Mouse (Mus musculus) intestine, embryonic 14.5 days (tissue): ENCODE results near the gene Mid1. TPM values are rescaled to one million over a fixed set of nuclear protein-coding genes. Genes with fewer than 3 reads are reported as not detected.
"Not testable (repeated sequence)": the region's sequence is repeated elsewhere in the genome, so short reads cannot be mapped to it uniquely, and the experiment has no call there.

Experiments
- ATAC-seq: fragments of 200-750 bp; cut with Nextera tagmentation; replicated peaks from 2 replicates; pipeline ENCODE4 v1.8.0; 2017; ENCODE audit warnings: low read depth, moderate number of reproducible peaks, moderate TSS enrichment, moderate library complexity; ENCODE audit not compliant: low FRiP score, low TSS enrichment
- DNase-seq: peaks from one replicate; pipeline ENCODE4 v3.0.0-alpha.2; 2018; ENCODE audit warnings: low spot score
- H3K27ac ChIP-seq: fragments of 300-500 bp; sonication (generic); 2 replicates; pipeline ENCODE4 v1.5.1; 2014; ENCODE audit warnings: low read depth, mild to moderate bottlenecking, control low read depth
- H3K27me3 ChIP-seq: fragments of 300-500 bp; sonication (generic); replicated peaks from 2 replicates; pipeline ENCODE4 v1.6.1; 2014; ENCODE audit warnings: low read length, control low read depth; ENCODE audit not compliant: control insufficient read depth, insufficient read depth
- H3K36me3 ChIP-seq: fragments of 300-500 bp; sonication (generic); 2 replicates; pipeline ENCODE4 v1.6.1; 2014; ENCODE audit warnings: low read length, control low read depth; ENCODE audit not compliant: control insufficient read depth, insufficient read depth
- H3K4me1 ChIP-seq: fragments of 300-500 bp; sonication (generic); replicated peaks from 2 replicates; pipeline ENCODE4 v1.6.1; 2014; ENCODE audit warnings: low read length, control low read depth, mixed read lengths; ENCODE audit not compliant: control insufficient read depth, insufficient read depth
- H3K4me2 ChIP-seq: fragments of 300-500 bp; sonication (generic); 2 replicates; pipeline ENCODE4 v1.6.1; 2014; ENCODE audit warnings: low read length
- H3K4me3 ChIP-seq: fragments of 300-500 bp; sonication (generic); 2 replicates; pipeline ENCODE4 v1.5.1; 2014; ENCODE audit warnings: low read depth, low read length, control low read depth, mixed read lengths
- H3K9ac ChIP-seq: fragments of 300-500 bp; sonication (generic); 2 replicates; pipeline ENCODE4 v1.6.1; 2014; ENCODE audit warnings: mild to moderate bottlenecking, low read length
- H3K9me3 ChIP-seq: fragments of 300-500 bp; sonication (generic); 2 replicates; pipeline ENCODE4 v1.6.1; 2016; ENCODE audit warnings: low read length, control low read depth; ENCODE audit not compliant: control insufficient read depth
- WGBS: fragments of 180-500 bp; shearing (Covaris S2); extraction: QIAGEN DNeasy Blood & Tissue Kit; methylation state at CpG from one replicate; pipeline ENCODE4 v1.1.7; 2014; 5-methylcytosine and 5-hydroxymethylcytosine counted together
- polyA plus RNA-seq: library from polyadenylated mRNA; unstranded; fragments of >200 nt; fragmentation: Nextera tagmentation; extraction: Ambion mirVana; gene quantifications from 2 replicates; pipeline ENCODE4 v1.2.1, GENCODE M21; 2014

Mid1 gene
- polyA plus RNA-seq, 1 experiment from 2014 or later: 10.3 TPM

GRCm38 (mm10) chrX:169991128-169991873 lies 306.3 kb downstream of the Mid1 start:
- not testable (repeated sequence) for H3K9ac ChIP-seq, H3K4me1 ChIP-seq, H3K27ac ChIP-seq, H3K4me3 ChIP-seq, H3K27me3 ChIP-seq, DNase-seq
- peak; percentile 65 for ATAC-seq
- Histone ChIP-seq H3K9me3 (peaks cover 68% of the 10 kb centered on the region), H3K36me3 (peaks cover 35% of the 10 kb centered on the region), H3K4me2 (peak overlapping the region; percentile 9; the same call in 1 of the 2 replicates)
- WGBS: 46% methylated on average over 28 of the region's 28 CpGs

- not testable (repeated sequence) for H3K4me1 ChIP-seq, ATAC-seq, H3K4me3 ChIP-seq, DNase-seq, H3K27ac ChIP-seq, H3K9ac ChIP-seq, H3K4me2 ChIP-seq, H3K27me3 ChIP-seq
- Histone ChIP-seq H3K36me3 (peaks cover 27% of the 10 kb centered on the region), H3K9me3 (peaks cover 65% of the 10 kb centered on the region)
- WGBS: 44% methylated on average over 15 of the region's 15 CpGs
These were observed 307.3 kb downstream of the Mid1 start for GRCm38 (mm10) chrX:169992086-169992930.

GRCm38 (mm10) chrX:169992951-169993547 lies 308.1 kb downstream of the Mid1 start:
- 54% methylated on average over 8 of the region's 8 CpGs for WGBS
- H3K4me3 ChIP-seq: not testable (repeated sequence)
- peaks cover 63% of the 10 kb centered on the region for H3K9me3 ChIP-seq

GRCm38 (mm10) chrX:169994011-169994865 lies 309.2 kb downstream of the Mid1 start:
- not testable (repeated sequence) for H3K4me2 ChIP-seq, ATAC-seq, H3K4me1 ChIP-seq, DNase-seq, H3K4me3 ChIP-seq, H3K27ac ChIP-seq, H3K27me3 ChIP-seq, H3K9ac ChIP-seq
- 69% methylated on average over 33 of the region's 33 CpGs for WGBS
- peaks cover 57% of the 10 kb centered on the region for H3K9me3 ChIP-seq
- peaks cover 13% of the 10 kb centered on the region for H3K36me3 ChIP-seq

More at GRCm38 (mm10) chrX:169992951-169993547, 308.1 kb downstream of the Mid1 start:
- not testable (repeated sequence) for H3K4me2 ChIP-seq, H3K9ac ChIP-seq, H3K4me1 ChIP-seq, DNase-seq, H3K27ac ChIP-seq, H3K27me3 ChIP-seq, ATAC-seq
- peaks cover 22% of the 10 kb centered on the region for H3K36me3 ChIP-seq

GRCm38 (mm10) chrX:169994866-169995711 lies 310.1 kb downstream of the Mid1 start:
- peaks cover 52% of the 10 kb centered on the region for H3K9me3 ChIP-seq
- 57% methylated on average over 2 of the region's 2 CpGs for WGBS

GRCm38 (mm10) chrX:169995909-169996521 lies 311.0 kb downstream of the Mid1 start:
- not testable (repeated sequence) for H3K27ac ChIP-seq, H3K4me1 ChIP-seq, H3K9ac ChIP-seq, DNase-seq, H3K27me3 ChIP-seq, H3K4me3 ChIP-seq, H3K36me3 ChIP-seq, H3K4me2 ChIP-seq, ATAC-seq
- H3K9me3 ChIP-seq: peaks cover 51% of the 10 kb centered on the region
- 60% methylated on average over 17 of the region's 17 CpGs for WGBS

More at GRCm38 (mm10) chrX:169994866-169995711, 310.1 kb downstream of the Mid1 start:
- not testable (repeated sequence) for ATAC-seq, H3K4me2 ChIP-seq, H3K9ac ChIP-seq, H3K4me3 ChIP-seq, H3K27me3 ChIP-seq, H3K27ac ChIP-seq, H3K4me1 ChIP-seq, H3K36me3 ChIP-seq
- DNase-seq: peak; percentile 60

- H3K36me3 ChIP-seq, H3K27me3 ChIP-seq, H3K27ac ChIP-seq, H3K4me1 ChIP-seq, DNase-seq: not testable (repeated sequence)
- 60% methylated on average over 46 of the region's 46 CpGs for WGBS
- Histone ChIP-seq H3K9me3 (peaks cover 51% of the 10 kb centered on the region), H3K4me3 (peak overlapping the region; percentile 33), H3K4me2 (peak overlapping the region; percentile 79), H3K9ac (peak overlapping the region; percentile 37)
- ATAC-seq: peak; percentile 25
These were observed 311.9 kb downstream of the Mid1 start for GRCm38 (mm10) chrX:169996926-169997325.
